Comparison of ENCODE assay signal across 37 mouse cellular contexts in genomic region chr4:106587075-106587474, GRCm38 (mm10). TPM values are rescaled to one million over a fixed set of nuclear protein-coding genes. Genes with fewer than 3 reads are reported as not detected.
DNase-seq lines count a peak whose midpoint lies in the region; ATAC-seq and TF ChIP-seq lines count a peak whose summit lies in the region.
"Had no signal": no experiment of that assay in that cellular context is flagged by ENCODE, and none has a peak within 500 bp of the region (broad histone marks: within the 10 kb centered on the region; RNA-seq: fewer than 3 reads in every experiment).

No protein-coding gene starts in this region.

- TF ChIP-seq POLR2A in liver, adult 2 months (IDR thresholded peaks at IDR 0.05; ENCODE audit: extremely low read depth, insufficient read depth, low read length), result no peak
- 0 out of 2 replicates have a peak, but pooled peaks have one; percentile 41 for TF ChIP-seq POLR2A in testis, adult 2 months (IDR thresholded peaks at IDR 0.05; ENCODE audit: control insufficient read depth, low read depth, low read length)

- no peak overlapping the region for H3K9ac ChIP-seq in liver, adult 2 months (ENCODE audit: low read depth, low read length)
- H3K9ac ChIP-seq in liver, embryonic 12.5 days, result no peak overlapping the region
- H3K9ac ChIP-seq: embryonic facial prominence, embryonic 15.5 days; forebrain, embryonic 13.5 days; heart, embryonic 13.5 days; intestine, embryonic 15.5 days; limb, embryonic 12.5 days; liver, embryonic 15.5 days; lung, embryonic 15.5 days; stomach, embryonic 15.5 days had no signal

- no peak overlapping the region for H3K4me2 ChIP-seq in liver, embryonic 12.5 days
- H3K4me2 ChIP-seq: embryonic facial prominence, embryonic 15.5 days; forebrain, embryonic 13.5 days; heart, embryonic 13.5 days; intestine, embryonic 15.5 days; limb, embryonic 12.5 days; liver, embryonic 15.5 days; lung, embryonic 15.5 days; stomach, embryonic 15.5 days had no signal

- H3K27me3 ChIP-seq in liver, adult 2 months (ENCODE audit: control insufficient read depth, insufficient read depth, low read length), result no peaks in the 10 kb centered on the region
- H3K27me3 ChIP-seq in liver, embryonic 12.5 days (replicated peaks), result no peaks in the 10 kb centered on the region
- H3K27me3 ChIP-seq in testis, adult 2 months (ENCODE audit: control insufficient read depth, insufficient read depth, low read length), result no peaks in the 10 kb centered on the region
- H3K27me3 ChIP-seq: embryonic facial prominence, embryonic 15.5 days; forebrain, embryonic 13.5 days; heart, embryonic 13.5 days; intestine, embryonic 15.5 days; limb, embryonic 12.5 days; liver, embryonic 15.5 days; lung, embryonic 15.5 days; megakaryocyte, embryonic 14.5 days; stomach, embryonic 15.5 days had no signal

- peak; percentile 94 for DNase-seq in liver, adult 2 months (ENCODE audit: extremely low read depth, low read depth, low spot score)
- no peak for DNase-seq in testis, postnatal 10 days (ENCODE audit: low spot score)
- DNase-seq in kidney, postnatal 14 days, result peak; percentile 77
- no peak for DNase-seq in adrenal gland, adult 18-20 months (ENCODE audit: low spot score in 2 of 2)
- DNase-seq: adrenal gland, postnatal 10 days; B cell, adult 2 months; cerebellum, adult 8-10 months; cerebellum, postnatal 25 days; gastrocnemius, postnatal 10 days; heart, postnatal 10 days; lung, postnatal 4 days; right cerebral cortex, postnatal 25 days; thymus, adult 18-20 months; thymus, postnatal 25 days had no signal

- H3K79me2 ChIP-seq in liver, adult 2 months (ENCODE audit: control insufficient read depth, insufficient read depth, low read length), result no peaks in the 10 kb centered on the region

- peaks cover 29% of the 10 kb centered on the region for H3K4me1 ChIP-seq in liver, adult 2 months (ENCODE audit: control insufficient read depth, insufficient read depth, low read length)
- H3K4me1 ChIP-seq in liver, embryonic 12.5 days, result peaks cover 30% of the 10 kb centered on the region
- no peaks in the 10 kb centered on the region for H3K4me1 ChIP-seq in testis, adult 2 months (ENCODE audit: control insufficient read depth, insufficient read depth, low read length)
- H3K4me1 ChIP-seq: embryonic facial prominence, embryonic 10.5 days; embryonic facial prominence, embryonic 15.5 days; forebrain, embryonic 13.5 days; hindbrain, embryonic 10.5 days; limb, embryonic 12.5 days had no signal

- no peak for ATAC-seq in liver, embryonic 12.5 days
- no peak for ATAC-seq in erythroblast, adult 5-6 weeks (replicated peaks; ENCODE audit: low FRiP score, poor library complexity, severe bottlenecking)
- ATAC-seq: activated CD4-positive, CD25-positive, alpha-beta regulatory T cell, adult 4 months; forebrain, embryonic 13.5 days; hindbrain, postnatal 0 days; intestine, embryonic 15.5 days; midbrain, embryonic 16.5 days had no signal

- no peaks in the 10 kb centered on the region for H3K9me3 ChIP-seq in liver, embryonic 12.5 days (replicated peaks)
- H3K9me3 ChIP-seq: embryonic facial prominence, embryonic 15.5 days; forebrain, embryonic 13.5 days; heart, embryonic 13.5 days; hindbrain, embryonic 10.5 days; intestine, embryonic 15.5 days; liver, embryonic 15.5 days; lung, embryonic 15.5 days; megakaryocyte, embryonic 14.5 days; stomach, embryonic 15.5 days had no signal

- no peak for TF ChIP-seq CTCF in liver, adult 2 months (IDR thresholded peaks at IDR 0.05; ENCODE audit: low read depth, low read length)
- TF ChIP-seq CTCF in testis, adult 2 months (IDR thresholded peaks at IDR 0.05; ENCODE audit: control insufficient read depth, insufficient read depth, insufficient replicate concordance, low read depth, low read length), result no peak

- peaks cover 35% of the 10 kb centered on the region; the same call in 1 of the 2 replicates for H3K36me3 ChIP-seq in liver, adult 2 months (ENCODE audit: control insufficient read depth, insufficient read depth, low read length)
- H3K36me3 ChIP-seq in liver, embryonic 12.5 days, result peaks cover 90% of the 10 kb centered on the region
- no peaks in the 10 kb centered on the region for H3K36me3 ChIP-seq in testis, adult 2 months (ENCODE audit: control insufficient read depth, insufficient read depth, low read length)

- peak overlapping the region; percentile 30 for H3K27ac ChIP-seq in liver, adult 2 months (replicated peaks; ENCODE audit: insufficient read depth, low read depth, low read length)
- no peak overlapping the region for H3K27ac ChIP-seq in liver, embryonic 12.5 days
- H3K27ac ChIP-seq in testis, adult 2 months (ENCODE audit: control insufficient read depth, insufficient read depth, low read depth, low read length), result no peak overlapping the region
- H3K27ac ChIP-seq: embryonic facial prominence, embryonic 10.5 days; embryonic facial prominence, embryonic 15.5 days; forebrain, embryonic 13.5 days; heart, embryonic 13.5 days; hindbrain, embryonic 10.5 days; hindbrain, postnatal 0 days; intestine, embryonic 15.5 days; layer of hippocampus, adult 2 months; left cerebral cortex, adult 2 months; limb, embryonic 12.5 days; liver, embryonic 15.5 days; lung, embryonic 15.5 days; stomach, embryonic 15.5 days had no signal

- no peak overlapping the region for H3K4me3 ChIP-seq in liver, adult 2 months (ENCODE audit: insufficient read depth, low read depth, low read length)
- H3K4me3 ChIP-seq in liver, embryonic 12.5 days, result no peak overlapping the region
- peak overlapping the region; percentile 80 for H3K4me3 ChIP-seq in testis, adult 2 months (ENCODE audit: control insufficient read depth, low read depth, low read length)
- H3K4me3 ChIP-seq: embryonic facial prominence, embryonic 10.5 days; embryonic facial prominence, embryonic 15.5 days; forebrain, embryonic 13.5 days; heart, embryonic 13.5 days; hindbrain, embryonic 10.5 days; intestine, embryonic 15.5 days; layer of hippocampus, adult 2 months; left cerebral cortex, adult 2 months; limb, embryonic 12.5 days; liver, embryonic 15.5 days; lung, embryonic 15.5 days; megakaryocyte, embryonic 14.5 days; stomach, embryonic 15.5 days had no signal

- WGBS in liver, adult 2 months, result 21% methylated on average over 6 of the region's 6 CpGs
- WGBS in liver, embryonic 12.5 days (ENCODE audit: insufficient replicate concordance), result 76% methylated on average over 6 of the region's 6 CpGs

RNA-seq across cellular contexts. Expression of gene Dhcr24, which starts 26.2 kb away (rescaled TPM):
- 253 and 456 TPM in 2 replicates for total RNA-seq in liver, adult 2 months (2014; rRNA removed)
- 676 and 851 TPM in 2 replicates for polyA plus RNA-seq in liver, adult 2 months (2012; rRNA removed)
- 5.8 and 5.9 TPM in 2 replicates for polyA plus RNA-seq in liver, embryonic 12.5 days (2016; fragmentation: Nextera tagmentation; extraction: Ambion mirVana)
- polyA plus RNA-seq in testis, adult 2 months (2012; rRNA removed), result 24.0 and 28.3 TPM in 2 replicates
- 100 to 1,000 TPM in 1 of 2 experiments, 10 to 100 TPM in 1; 44.3 to 281 TPM for total RNA-seq in adrenal gland, adult 18-20 months (2021)
- total RNA-seq in erythroblast, adult 5-6 weeks (2015; ENCODE audit: low replicate concordance), result 2.3 and 4.4 TPM in 2 replicates
- total RNA-seq in erythroblast, adult 5-6 weeks (2017; ENCODE audit: low replicate concordance), result 1.5 and 1.7 TPM in 2 replicates

RNA-seq across cellular contexts. Expression of gene Lexm, which starts 30.0 kb away (rescaled TPM):
- total RNA-seq in liver, adult 2 months (2014; rRNA removed), result not detected in 2 replicates
- not detected in 2 replicates for polyA plus RNA-seq in liver, adult 2 months (2012; rRNA removed)
- 0.17 and 0.26 TPM in 2 replicates for polyA plus RNA-seq in liver, embryonic 12.5 days (2016; fragmentation: Nextera tagmentation; extraction: Ambion mirVana)
- polyA plus RNA-seq in testis, adult 2 months (2012; rRNA removed), result 54.3 and 56.3 TPM in 2 replicates
- not detected for total RNA-seq in adrenal gland, adult 18-20 months (2021)
- total RNA-seq in erythroblast, adult 5-6 weeks (2015; ENCODE audit: low replicate concordance), result not detected in 2 replicates
- total RNA-seq in erythroblast, adult 5-6 weeks (2017; ENCODE audit: low replicate concordance), result not detected in 2 replicates
- total RNA-seq: adrenal gland, postnatal 10 days; gastrocnemius, postnatal 10 days; heart, adult 8-10 months; heart, postnatal 10 days; hindbrain, postnatal 0 days; layer of hippocampus, postnatal 14 days; left cerebral cortex, postnatal 25 days; neutrophil, adult 5-6 weeks had no signal
- polyA plus RNA-seq: activated CD4-positive, CD25-positive, alpha-beta regulatory T cell, adult 4 months; forebrain, embryonic 13.5 days; hindbrain, postnatal 0 days; intestine, embryonic 15.5 days; liver, embryonic 15.5 days; lung, embryonic 15.5 days; midbrain, embryonic 16.5 days; stomach, embryonic 15.5 days had no signal

RNA-seq across cellular contexts. Expression of gene Ttc22, which starts 35.2 kb away (rescaled TPM):
- 0.09 TPM in 1 of 2 replicates, not detected in the other for total RNA-seq in liver, adult 2 months (2014; rRNA removed)
- not detected in 2 replicates for polyA plus RNA-seq in liver, adult 2 months (2012; rRNA removed)
- 0.05 and 0.07 TPM in 2 replicates for polyA plus RNA-seq in liver, embryonic 12.5 days (2016; fragmentation: Nextera tagmentation; extraction: Ambion mirVana)
- polyA plus RNA-seq in testis, adult 2 months (2012; rRNA removed), result 0.19 and 1.8 TPM in 2 replicates
- under 1 TPM in 1 of 2 experiments, not detected in 1; 0.10 TPM for total RNA-seq in adrenal gland, adult 18-20 months (2021)
- not detected in 2 replicates for total RNA-seq in erythroblast, adult 5-6 weeks (2015; ENCODE audit: low replicate concordance)
- not detected in 2 replicates for total RNA-seq in erythroblast, adult 5-6 weeks (2017; ENCODE audit: low replicate concordance)
- total RNA-seq: neutrophil, adult 5-6 weeks had no signal
- polyA plus RNA-seq: activated CD4-positive, CD25-positive, alpha-beta regulatory T cell, adult 4 months; embryonic facial prominence, embryonic 10.5 days; hindbrain, embryonic 10.5 days had no signal

Comparison
In these comparisons a context has a peak if more than half of its experiments do, and no peak if none do; other contexts are left out.
1. DNase-seq: peak in liver, adult 2 months (single experiment) and kidney, postnatal 14 days (single experiment); none in testis, postnatal 10 days (single experiment) and adrenal gland, adult 18-20 months (0 of 2).
2. RNA of gene Dhcr24, which starts 26.2 kb away (total RNA-seq): 44.3 to 281 TPM in adrenal gland, adult 18-20 months and 253 to 456 TPM in liver, adult 2 months; 1.5 to 4.4 TPM in erythroblast, adult 5-6 weeks; every median in the first group is over 4 times any median in the second.